Mouse (Mus musculus) myocyte (in vitro differentiated cells): ENCODE results near the gene Cd79b.

Experiments used
- MYOG ChIP-seq, 3 experiments: IDR thresholded peaks; one replicate each; pipeline ENCODE4 v1.6.1; 2011; ENCODE audit warnings: control low read depth in 2 of 3, low read depth in 2 of 3, mild to moderate bottlenecking in 2 of 3; ENCODE audit not compliant: insufficient read length in 2 of 3, control insufficient read depth in 1 of 3, insufficient read depth in 1 of 3
- POLR2A ChIP-seq: IDR thresholded peaks from one replicate; pipeline ENCODE4 v1.6.1; 2011; ENCODE audit warnings: low read depth, mild to moderate bottlenecking, control low read depth, moderate library complexity; ENCODE audit not compliant: insufficient read length
- TCF12 ChIP-seq: IDR thresholded peaks from one replicate; pipeline ENCODE4 v1.6.1; 2011; ENCODE audit warnings: mild to moderate bottlenecking, control low read depth; ENCODE audit not compliant: poor library complexity, insufficient read depth, severe bottlenecking
- TCF3 ChIP-seq: IDR thresholded peaks from one replicate; pipeline ENCODE4 v1.6.1; 2011; ENCODE audit warnings: low read depth, control low read depth; ENCODE audit not compliant: insufficient read length

GRCm38 (mm10) chr11:106266431-106266830, 48.1 kb downstream of the Cd79b start:
- TF ChIP-seq POLR2A (no peak), TCF3 (no peak), MYOG (IDR thresholded peaks at IDR 0.05; ENCODE audit: control insufficient read depth in 1 of 3, insufficient read depth in 1 of 3, insufficient read length in 2 of 3, low read depth in 2 of 3) (no peak), TCF12 (no peak)
